Mouse (Mus musculus): ENCODE results near the gene Gk5. TPM values are rescaled to one million over a fixed set of nuclear protein-coding genes. Genes with fewer than 3 reads are reported as not detected.

The Gk5 gene
- polyA plus RNA-seq, 1 experiment from 2014 or later: 3.7 TPM

GRCm38 (mm10) chr9:96230271-96230670, 111.1 kb downstream of the Gk5 start:
- WGBS: 29% methylated on average over 2 of the region's 2 CpGs
- no peak overlapping the region for H3K27ac ChIP-seq
- H3K27me3 ChIP-seq (ENCODE audit: control insufficient read depth, insufficient read depth, low read length): no peaks in the 10 kb centered on the region
- H3K4me1 ChIP-seq (replicated peaks; ENCODE audit: control insufficient read depth, insufficient read depth, low read length): no peaks in the 10 kb centered on the region
- no peak overlapping the region for H3K4me3 ChIP-seq (replicated peaks; ENCODE audit: low read length)
- H3K36me3 ChIP-seq (replicated peaks; ENCODE audit: control insufficient read depth, insufficient read depth): no peaks in the 10 kb centered on the region
- no peak overlapping the region for H3K9ac ChIP-seq
- DNase-seq (ENCODE audit: low spot score): no peak
- no peaks in the 10 kb centered on the region for H3K9me3 ChIP-seq (ENCODE audit: control insufficient read depth, low read length)
- ATAC-seq (ENCODE audit: low FRiP score): no peak
- no peak overlapping the region for H3K4me2 ChIP-seq (replicated peaks)

Other genes starting within 250 kb of the Gk5 start
- 16.4 and 20.7 TPM in 2 replicates for gene Xrn1, start 164.6 kb upstream of the Gk5 start, polyA plus RNA-seq (2014; fragmentation: Nextera tagmentation; extraction: Ambion mirVana)
- 21.1 and 24.4 TPM in 2 replicates for gene Tfdp2, start 76.9 kb downstream of the Gk5 start, polyA plus RNA-seq (2014; fragmentation: Nextera tagmentation; extraction: Ambion mirVana)
- 181 and 197 TPM in 2 replicates for gene Atp1b3, start 245.1 kb downstream of the Gk5 start, polyA plus RNA-seq (2014; fragmentation: Nextera tagmentation; extraction: Ambion mirVana)